Mouse (Mus musculus): Measurements from ENCODE around the gene Rab17.
A peak's percentile ranks its signal among the peaks of the same experiment; 100 is the strongest.

- TF ChIP-seq CTCF (IDR thresholded peaks at IDR 0.05; ENCODE audit: extremely low read depth, insufficient read depth, insufficient read length, insufficient replicate concordance) (peak; percentile 40; the same call in 1 of the 2 replicates), POLR2A (IDR thresholded peaks at IDR 0.05; ENCODE audit: low read depth, low read length) (no peak)
Observed at GRCm38 (mm10) chr1:90956245-90957096, 13.0 kb downstream of the Rab17 start.
